Mouse (Mus musculus) lung, embryonic 16.5 days (tissue): Measurements from ENCODE around the gene Anks1b. TPM values are rescaled to one million over a fixed set of nuclear protein-coding genes. Genes with fewer than 3 reads are reported as not detected.

Source experiments
- ATAC-seq: fragments of 200-750 bp; cut with Nextera tagmentation; 2 replicates; pipeline ENCODE4 v1.8.0; 2017; ENCODE audit warnings: low read depth, mild to moderate bottlenecking, moderate library complexity
- H3K27ac ChIP-seq: fragments of 300-500 bp; sonication (generic); 2 replicates; pipeline ENCODE4 v1.5.1; 2014; ENCODE audit warnings: mild to moderate bottlenecking, control low read depth, low read length
- H3K27me3 ChIP-seq: fragments of 300-500 bp; sonication (generic); 2 replicates; pipeline ENCODE4 v1.6.1; 2014; ENCODE audit warnings: low read depth, low read length, mixed read lengths; ENCODE audit not compliant: control insufficient read depth, insufficient read depth
- H3K36me3 ChIP-seq: fragments of 300-500 bp; sonication (generic); 2 replicates; pipeline ENCODE4 v1.6.1; 2014; ENCODE audit warnings: low read length; ENCODE audit not compliant: control insufficient read depth, insufficient read depth
- H3K4me1 ChIP-seq: fragments of 300-500 bp; sonication (generic); replicated peaks from 2 replicates; pipeline ENCODE4 v1.6.1; 2014; ENCODE audit warnings: low read length, mixed read lengths; ENCODE audit not compliant: control insufficient read depth, insufficient read depth
- H3K4me2 ChIP-seq: fragments of 300-500 bp; sonication (generic); 2 replicates; pipeline ENCODE4 v1.6.1; 2014; ENCODE audit warnings: low read depth, low read length, control low read depth
- H3K4me3 ChIP-seq: fragments of 300-500 bp; sonication (generic); 2 replicates; pipeline ENCODE4 v1.5.1; 2014; ENCODE audit warnings: mild to moderate bottlenecking, low read length, control low read depth
- H3K9ac ChIP-seq: fragments of 300-500 bp; sonication (generic); 2 replicates; pipeline ENCODE4 v1.6.1; 2014; ENCODE audit warnings: low read length, control low read depth
- H3K9me3 ChIP-seq: fragments of 300-500 bp; sonication (generic); 2 replicates; pipeline ENCODE4 v1.6.1; 2016; ENCODE audit warnings: low read length; ENCODE audit not compliant: control insufficient read depth
- WGBS: fragments of 180-500 bp; shearing (Covaris S2); extraction: QIAGEN DNeasy Blood & Tissue Kit; methylation state at CpG from one replicate; pipeline ENCODE4 v1.1.7; 2014; 5-methylcytosine and 5-hydroxymethylcytosine counted together
- polyA plus RNA-seq: library from polyadenylated mRNA; unstranded; fragments of >200 nt; fragmentation: Nextera tagmentation; extraction: Ambion mirVana; gene quantifications from 2 replicates; pipeline ENCODE4 v1.2.1, GENCODE M21; 2015

The Anks1b gene
- polyA plus RNA-seq, 1 experiment from 2014 or later, result 0.20 TPM

- WGBS, result 78% methylated on average over 5 of the region's 5 CpGs
- H3K9ac ChIP-seq, result no peak overlapping the region
Measured at GRCm38 (mm10) chr10:90196936-90197335, 323.6 kb downstream of the Anks1b start.

GRCm38 (mm10) chr10:90210044-90210443 lies 336.7 kb downstream of the Anks1b start:
- Histone ChIP-seq H3K9ac (no peak overlapping the region), H3K27ac (no peak overlapping the region), H3K4me2 (no peak overlapping the region), H3K9me3 (no peaks in the 10 kb centered on the region), H3K4me3 (no peak overlapping the region), H3K4me1 (no peaks in the 10 kb centered on the region), H3K36me3 (no peaks in the 10 kb centered on the region), H3K27me3 (no peaks in the 10 kb centered on the region)
- 82% methylated on average over 6 of the region's 6 CpGs for WGBS
- no peak for ATAC-seq

More at GRCm38 (mm10) chr10:90196936-90197335, 323.6 kb downstream of the Anks1b start:
- H3K4me3 ChIP-seq, result no peak overlapping the region
- no peak overlapping the region for H3K27ac ChIP-seq
- no peak for ATAC-seq
- no peak overlapping the region for H3K4me2 ChIP-seq
- no peaks in the 10 kb centered on the region for H3K4me1 ChIP-seq
- H3K36me3 ChIP-seq, result no peaks in the 10 kb centered on the region
- no peaks in the 10 kb centered on the region for H3K27me3 ChIP-seq
- H3K9me3 ChIP-seq, result no peaks in the 10 kb centered on the region

GRCm38 (mm10) chr10:90220470-90220869 lies 347.2 kb downstream of the Anks1b start:
- H3K4me1 ChIP-seq, result no peaks in the 10 kb centered on the region
- H3K27ac ChIP-seq, result no peak overlapping the region
- H3K27me3 ChIP-seq, result no peaks in the 10 kb centered on the region
- no peaks in the 10 kb centered on the region for H3K9me3 ChIP-seq
- ATAC-seq, result no peak
- H3K36me3 ChIP-seq, result no peaks in the 10 kb centered on the region
- WGBS, result 47% methylated on average over 3 of the region's 3 CpGs
- H3K9ac ChIP-seq, result no peak overlapping the region
- no peak overlapping the region for H3K4me3 ChIP-seq
- no peak overlapping the region for H3K4me2 ChIP-seq

- WGBS, result 65% methylated on average over 3 of the region's 3 CpGs
- H3K9me3 ChIP-seq, result no peaks in the 10 kb centered on the region
Measured at GRCm38 (mm10) chr10:90222793-90223495, 349.6 kb downstream of the Anks1b start.

GRCm38 (mm10) chr10:90235273-90235672 lies 362.0 kb downstream of the Anks1b start:
- Histone ChIP-seq H3K27ac (no peak overlapping the region), H3K27me3 (no peaks in the 10 kb centered on the region), H3K4me1 (no peaks in the 10 kb centered on the region), H3K9ac (no peak overlapping the region), H3K36me3 (no peaks in the 10 kb centered on the region), H3K4me2 (no peak overlapping the region), H3K4me3 (no peak overlapping the region), H3K9me3 (no peaks in the 10 kb centered on the region)
- 61% methylated on average over 3 of the region's 3 CpGs for whole genome bisulfite sequencing
- ATAC-seq, result no peak

More at GRCm38 (mm10) chr10:90222793-90223495, 349.6 kb downstream of the Anks1b start:
- H3K27me3 ChIP-seq, result no peaks in the 10 kb centered on the region
- no peak overlapping the region for H3K27ac ChIP-seq
- no peak overlapping the region for H3K4me2 ChIP-seq
- H3K9ac ChIP-seq, result no peak overlapping the region
- H3K36me3 ChIP-seq, result no peaks in the 10 kb centered on the region
- H3K4me1 ChIP-seq, result no peaks in the 10 kb centered on the region
- no peak for ATAC-seq
- no peak overlapping the region for H3K4me3 ChIP-seq

GRCm38 (mm10) chr10:90237290-90237689 lies 364.0 kb downstream of the Anks1b start:
- 89% methylated on average over 3 of the region's 3 CpGs for WGBS
- Histone ChIP-seq H3K4me3 (no peak overlapping the region), H3K9me3 (no peaks in the 10 kb centered on the region), H3K9ac (no peak overlapping the region), H3K36me3 (no peaks in the 10 kb centered on the region), H3K4me2 (no peak overlapping the region), H3K27ac (no peak overlapping the region), H3K27me3 (no peaks in the 10 kb centered on the region), H3K4me1 (no peaks in the 10 kb centered on the region)
- no peak for ATAC-seq

GRCm38 (mm10) chr10:90258944-90259714 lies 385.8 kb downstream of the Anks1b start:
- WGBS, result 62% methylated on average over 3 of the region's 3 CpGs
- Histone ChIP-seq H3K36me3 (no peaks in the 10 kb centered on the region), H3K27me3 (no peaks in the 10 kb centered on the region), H3K4me2 (no peak overlapping the region), H3K9me3 (no peaks in the 10 kb centered on the region; the same call in 1 of the 2 replicates), H3K27ac (no peak overlapping the region), H3K9ac (no peak overlapping the region), H3K4me3 (no peak overlapping the region), H3K4me1 (no peaks in the 10 kb centered on the region)
- no peak for ATAC-seq

GRCm38 (mm10) chr10:90271321-90271720 lies 398.0 kb downstream of the Anks1b start:
- H3K9me3 ChIP-seq, result no peaks in the 10 kb centered on the region
- no peaks in the 10 kb centered on the region for H3K36me3 ChIP-seq
- no peak for ATAC-seq
- H3K9ac ChIP-seq, result no peak overlapping the region
- WGBS, result 79% methylated on average over 1 of the region's 1 CpGs
- H3K27me3 ChIP-seq, result no peaks in the 10 kb centered on the region
- no peaks in the 10 kb centered on the region for H3K4me1 ChIP-seq
- H3K4me2 ChIP-seq, result no peak overlapping the region
- no peak overlapping the region for H3K4me3 ChIP-seq
- H3K27ac ChIP-seq, result no peak overlapping the region

- no peak overlapping the region for H3K9ac ChIP-seq
- H3K36me3 ChIP-seq, result no peaks in the 10 kb centered on the region
- WGBS, result 79% methylated on average over 2 of the region's 2 CpGs
- H3K27me3 ChIP-seq, result no peaks in the 10 kb centered on the region
- H3K4me1 ChIP-seq, result no peaks in the 10 kb centered on the region
- ATAC-seq, result no peak
- no peaks in the 10 kb centered on the region for H3K9me3 ChIP-seq
- no peak overlapping the region for H3K27ac ChIP-seq
- H3K4me2 ChIP-seq, result no peak overlapping the region
- no peak overlapping the region for H3K4me3 ChIP-seq
Measured at GRCm38 (mm10) chr10:90273311-90273710, 400.0 kb downstream of the Anks1b start.
